Mouse (Mus musculus) heart, adult 2 months (tissue): ENCODE results near the gene Mrap. TPM values are rescaled to one million over a fixed set of nuclear protein-coding genes. Genes with fewer than 3 reads are reported as not detected.

ENCODE experiments used
- DNase-seq, 2 experiments: peaks; one replicate each; pipeline ENCODE4 v3.0.0; 2021
- H3K27ac ChIP-seq: fragments of 200-600 bp; 2 replicates; pipeline ENCODE4 v1.8.1; 2022
- H3K27me3 ChIP-seq: fragments of 200-500 bp; 2 replicates; pipeline ENCODE4 v1.6.1; 2012; ENCODE audit warnings: mild to moderate bottlenecking, low read length, inconsistent platforms, mixed read lengths; ENCODE audit not compliant: control insufficient read depth, insufficient read depth
- H3K36me3 ChIP-seq: fragments of 200-500 bp; 2 replicates; pipeline ENCODE4 v1.6.1; 2012; ENCODE audit warnings: low read length, inconsistent platforms; ENCODE audit not compliant: control insufficient read depth, insufficient read depth
- H3K4me1 ChIP-seq: fragments of 200-500 bp; 2 replicates; pipeline ENCODE4 v1.6.1; 2011; ENCODE audit warnings: low read length; ENCODE audit not compliant: control insufficient read depth, insufficient read depth
- H3K4me3 ChIP-seq: fragments of 200-600 bp; 2 replicates; pipeline ENCODE4 v1.8.1; 2022
- H3K79me2 ChIP-seq: fragments of 200-500 bp; replicated peaks from 2 replicates; pipeline ENCODE4 v1.6.1; 2012; ENCODE audit warnings: mild to moderate bottlenecking, inconsistent platforms, low read length, moderate library complexity, mixed read lengths; ENCODE audit not compliant: control insufficient read depth, insufficient read depth
- H3K9ac ChIP-seq: fragments of 200-500 bp; 2 replicates; pipeline ENCODE4 v1.6.1; 2012; ENCODE audit warnings: low read depth, mild to moderate bottlenecking, control low read depth, inconsistent platforms, low read length, mixed read lengths
- CTCF ChIP-seq: fragments of 200-600 bp; IDR thresholded peaks from 2 replicates; pipeline ENCODE4 v1.8.1; 2022; ENCODE audit warnings: antibody characterized with exemption, mild to moderate bottlenecking, moderate library complexity
- EP300 ChIP-seq: fragments of 200-500 bp; IDR thresholded peaks from 2 replicates; pipeline ENCODE4 v1.6.1; 2011; ENCODE audit warnings: low read depth, low read length, control low read depth; ENCODE audit not compliant: insufficient read depth
- POLR2A ChIP-seq: fragments of 200-500 bp; IDR thresholded peaks from 2 replicates; pipeline ENCODE4 v1.6.1; 2011; ENCODE audit warnings: mild to moderate bottlenecking, low read depth, low read length, control low read depth; ENCODE audit not compliant: insufficient read depth
- WGBS: fragments of 180-500 bp; shearing (Covaris S2); methylation state at CpG from one replicate; pipeline ENCODE4 v1.1.7; 2018; 5-methylcytosine and 5-hydroxymethylcytosine counted together
- intact Hi-C: fragments of 180-260 bp; cut with DNase I; formaldehyde crosslinking; loops from one replicate; pipeline ENCODE4 v1.15.1; 2025
- polyA plus RNA-seq: library from polyadenylated mRNA; depleted of rRNA; stranded (reverse); fragments of >200 nt; gene quantifications from 2 replicates; pipeline ENCODE4 v1.2.3, GENCODE M21; 2012; rRNA removed
- total RNA-seq, 2 experiments: library from RNA; stranded (reverse); gene quantifications; 2 replicates each; pipeline ENCODE4 v1.2.3; 2021

Gene Mrap
- total and polyA plus RNA-seq, 3 experiments, result 15.7 to 47.6 (median 17.5) TPM

GRCm38 (mm10) chr16:90792500-90792899, 54.5 kb downstream of the Mrap start:
- Histone ChIP-seq H3K9ac (no peak overlapping the region), H3K27me3 (no peaks in the 10 kb centered on the region), H3K27ac (no peak overlapping the region), H3K79me2 (no peaks in the 10 kb centered on the region), H3K36me3 (no peaks in the 10 kb centered on the region), H3K4me3 (no peak overlapping the region), H3K4me1 (no peaks in the 10 kb centered on the region)
- 53% methylated on average over 3 of the region's 3 CpGs for WGBS
- intact Hi-C loops, result no loop called here
- DNase-seq, result no peak
- no peak for TF ChIP-seq EP300
- no peak for TF ChIP-seq CTCF
- no peak for TF ChIP-seq POLR2A

- H3K4me1 ChIP-seq, result peaks cover 1% of the 10 kb centered on the region; the same call in 1 of the 2 replicates
- H3K9ac ChIP-seq, result no peak overlapping the region
- intact Hi-C loops, result no loop called here
- no peaks in the 10 kb centered on the region for H3K36me3 ChIP-seq
- no peaks in the 10 kb centered on the region for H3K27me3 ChIP-seq
- no peak overlapping the region for H3K27ac ChIP-seq
- no peak overlapping the region for H3K4me3 ChIP-seq
- H3K79me2 ChIP-seq, result no peaks in the 10 kb centered on the region
- TF ChIP-seq EP300 (no peak), POLR2A (no peak), CTCF (no peak)
- DNase-seq, result no peak
These were observed 56.7 kb downstream of the Mrap start for GRCm38 (mm10) chr16:90794708-90795107.

GRCm38 (mm10) chr16:90798446-90798845, 60.4 kb downstream of the Mrap start:
- intact Hi-C loops, result no loop called here
- H3K4me1 ChIP-seq, result peaks cover 3% of the 10 kb centered on the region; the same call in 1 of the 2 replicates
- TF ChIP-seq POLR2A (no peak), EP300 (no peak), CTCF (no peak)
- no peak overlapping the region for H3K27ac ChIP-seq
- no peaks in the 10 kb centered on the region for H3K79me2 ChIP-seq
- no peak overlapping the region for H3K9ac ChIP-seq
- peaks cover 2% of the 10 kb centered on the region for H3K36me3 ChIP-seq
- no peak overlapping the region for H3K4me3 ChIP-seq
- DNase-seq, result no peak
- H3K27me3 ChIP-seq, result no peaks in the 10 kb centered on the region
- WGBS, result 81% methylated on average over 8 of the region's 8 CpGs

- Histone ChIP-seq H3K27me3 (no peaks in the 10 kb centered on the region), H3K79me2 (no peaks in the 10 kb centered on the region), H3K9ac (no peak overlapping the region), H3K4me3 (no peak overlapping the region), H3K36me3 (peaks cover 2% of the 10 kb centered on the region), H3K27ac (no peak overlapping the region), H3K4me1 (peaks cover 3% of the 10 kb centered on the region; the same call in 1 of the 2 replicates)
- 91% methylated on average over 5 of the region's 5 CpGs for WGBS
- TF ChIP-seq POLR2A (no peak), EP300 (no peak), CTCF (no peak)
- no peak for DNase-seq
- intact Hi-C loops, result no loop called here
These were observed 60.8 kb downstream of the Mrap start for GRCm38 (mm10) chr16:90798848-90799247.

Other genes starting within 250 kb of the Mrap start
- 1 to 10 TPM; 1.9 to 2.9 TPM for gene Mis18a, start 10.8 kb upstream of the Mrap start, total RNA-seq
- 3.8 and 6.1 TPM in 2 replicates for gene Mis18a, start 10.8 kb upstream of the Mrap start, polyA plus RNA-seq
- 1 to 10 TPM; 5.5 to 6.1 TPM for gene Urb1, start 72.2 kb downstream of the Mrap start, total RNA-seq
- 2.6 and 3.0 TPM in 2 replicates for gene Urb1, start 72.2 kb downstream of the Mrap start, polyA plus RNA-seq
- gene Eva1c, start 88.5 kb downstream of the Mrap start, total RNA-seq, result 1 to 10 TPM; 1.3 to 2.1 TPM
- 0.92 and 1.6 TPM in 2 replicates for gene Eva1c, start 88.5 kb downstream of the Mrap start, polyA plus RNA-seq
- 10 to 100 TPM; 24.2 to 27.5 TPM for gene Cfap298, start 196.9 kb downstream of the Mrap start, total RNA-seq
- 8.2 TPM in 2 replicates for gene Cfap298, start 196.9 kb downstream of the Mrap start, polyA plus RNA-seq